Mouse (Mus musculus) small intestine, adult 2 months (tissue): ENCODE data around the gene Creb5.

Experiments
- CTCF ChIP-seq: fragments of 200-500 bp; IDR thresholded peaks from 2 replicates; pipeline ENCODE4 v1.5.1; 2012; ENCODE audit warnings: low read depth, mild to moderate bottlenecking, control low read depth, inconsistent platforms, low read length, moderate library complexity, mixed read lengths; ENCODE audit not compliant: insufficient replicate concordance, insufficient read length; ENCODE audit errors: extremely low read depth
- POLR2A ChIP-seq: fragments of 200-500 bp; IDR thresholded peaks from 2 replicates; pipeline ENCODE4 v1.6.1; 2012; ENCODE audit warnings: low read depth, mild to moderate bottlenecking, control low read depth, inconsistent platforms, low read length, moderate library complexity

DNA sequence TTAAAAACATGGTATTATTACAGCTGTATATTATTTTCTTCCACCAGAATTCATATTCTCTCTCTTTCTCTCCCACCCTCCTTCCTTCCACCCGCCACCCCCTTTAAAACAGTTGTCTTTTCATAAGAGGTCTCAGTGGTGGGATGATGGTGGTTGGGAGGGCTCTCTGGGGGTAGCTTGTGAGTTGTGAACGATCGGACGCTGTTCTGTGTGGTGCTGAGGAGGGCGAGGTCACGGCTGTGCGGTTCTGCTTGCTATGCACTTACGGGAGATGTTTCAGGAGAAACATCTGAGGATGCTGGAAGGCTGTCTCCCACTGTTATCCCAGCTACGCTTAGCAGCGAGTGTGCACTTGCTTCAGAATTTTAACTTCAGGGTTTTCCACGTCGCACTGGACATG lies 287.0 kb downstream of the Creb5 start:
- no peak for TF ChIP-seq CTCF
- TF ChIP-seq POLR2A, result no peak
